Mouse (Mus musculus): ENCODE results near the gene Gpn3.
A peak's percentile ranks its signal among the peaks of the same experiment; 100 is the strongest.

DNA sequence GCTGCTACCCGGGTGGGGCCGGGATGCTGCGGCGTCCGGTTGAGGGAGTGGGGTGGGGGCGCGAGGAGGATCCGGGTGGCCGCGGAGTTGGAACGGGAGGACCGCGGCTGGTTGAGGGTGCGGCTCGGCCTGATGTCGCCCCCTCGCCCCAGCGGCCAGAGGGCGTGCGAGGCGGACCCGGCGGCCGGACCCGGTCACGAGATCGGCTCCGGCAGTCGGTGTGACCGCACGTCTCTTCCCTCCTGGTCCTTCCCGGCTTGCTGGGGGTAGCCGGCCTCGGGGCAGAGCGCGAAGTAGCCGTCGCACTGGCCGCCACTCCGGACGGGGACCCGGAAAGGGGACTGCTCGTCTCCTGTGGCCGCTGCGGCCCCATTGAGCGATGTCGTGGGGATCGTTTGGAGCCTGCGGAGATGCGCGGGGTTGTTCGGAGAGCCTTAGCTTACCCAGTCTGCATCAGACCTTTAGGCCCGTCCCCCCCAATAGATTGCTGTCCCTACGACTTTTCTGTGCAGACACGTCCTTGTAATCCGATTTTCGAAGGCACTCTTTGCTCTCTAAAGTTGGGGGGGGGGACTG lies 17.1 kb upstream of the Gpn3 start:
- TF ChIP-seq POLR2A (IDR thresholded peaks at IDR 0.05; ENCODE audit: insufficient read length, low read depth): peak; percentile 40
- no peak for TF ChIP-seq TCF3 (IDR thresholded peaks at IDR 0.05; ENCODE audit: insufficient read length, low read depth)
- TF ChIP-seq USF1 (IDR thresholded peaks at IDR 0.05; ENCODE audit: low read depth): no peak
- TF ChIP-seq E2F4 (IDR thresholded peaks at IDR 0.05; ENCODE audit: insufficient read depth): no peak
- TF ChIP-seq CEBPB (IDR thresholded peaks at IDR 0.05; ENCODE audit: insufficient read depth, poor library complexity, severe bottlenecking): no peak
- TF ChIP-seq MYOD1 (IDR thresholded peaks at IDR 0.05; ENCODE audit: control insufficient read depth in 1 of 3, insufficient read length in 2 of 3, low read depth in 2 of 3): no peak
- TF ChIP-seq REST (IDR thresholded peaks at IDR 0.05; ENCODE audit: insufficient read depth, insufficient read length): no peak

Data from myocyte (in vitro differentiated cells).